In the genomic region with DNA sequence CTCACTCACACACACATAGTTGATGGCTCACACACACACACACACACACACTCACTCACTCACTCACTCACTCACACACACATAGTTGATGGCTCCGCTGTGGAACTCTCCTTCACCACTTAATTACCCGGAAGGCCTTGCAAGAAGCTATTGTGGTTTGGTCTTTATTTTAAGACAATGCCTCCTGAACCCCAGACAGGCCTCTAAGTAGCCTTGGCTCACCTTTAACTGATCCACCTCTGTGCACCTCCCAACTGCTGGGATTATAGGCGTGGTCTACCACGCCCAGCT, we compare ENCODE assay signal across 10 mouse cellular contexts. TPM values are rescaled to one million over a fixed set of nuclear protein-coding genes. Genes with fewer than 3 reads are reported as not detected.
DNase-seq lines count a peak whose midpoint lies in the region; ATAC-seq and TF ChIP-seq lines count a peak whose summit lies in the region.
"Had no signal": no experiment of that assay in that cellular context is flagged by ENCODE, and none has a peak within 500 bp of the region (broad histone marks: within the 10 kb centered on the region; RNA-seq: fewer than 3 reads in every experiment).

No protein-coding gene starts in this region.

- no peak for ATAC-seq in kidney, embryonic 14.5 days (ENCODE audit: low FRiP score, low TSS enrichment)
- ATAC-seq in midbrain, embryonic 16.5 days: no peak
- ATAC-seq in monocyte, adult 5-6 weeks (replicated peaks; ENCODE audit: insufficient number of reproducible peaks, low FRiP score, low TSS enrichment, poor library complexity, severe bottlenecking): no peak

- peak overlapping the region; percentile 98 for H3K4me2 ChIP-seq in kidney, embryonic 14.5 days (replicated peaks; ENCODE audit: low read depth, low read length)
- peak overlapping the region; percentile 99 for H3K4me2 ChIP-seq in midbrain, embryonic 16.5 days (ENCODE audit: low read length)

- H3K36me3 ChIP-seq in kidney, embryonic 14.5 days (ENCODE audit: control insufficient read depth, insufficient read depth, low read length): no peaks in the 10 kb centered on the region
- no peaks in the 10 kb centered on the region for H3K36me3 ChIP-seq in midbrain, embryonic 16.5 days (ENCODE audit: control insufficient read depth, insufficient read depth, low read length)

- no peaks in the 10 kb centered on the region for H3K9me3 ChIP-seq in kidney, embryonic 14.5 days (ENCODE audit: control insufficient read depth, low read length)
- no peaks in the 10 kb centered on the region for H3K9me3 ChIP-seq in midbrain, embryonic 16.5 days (replicated peaks; ENCODE audit: control insufficient read depth, low read length, poor library complexity, severe bottlenecking)

- peaks cover 5% of the 10 kb centered on the region for H3K4me1 ChIP-seq in kidney, embryonic 14.5 days (ENCODE audit: control insufficient read depth, insufficient read depth, low read length)
- H3K4me1 ChIP-seq in bone marrow macrophage, adult 2 months (ENCODE audit: control insufficient read depth, insufficient read depth, low read length): peaks cover 2% of the 10 kb centered on the region; the same call in 1 of the 2 replicates
- peaks cover 12% of the 10 kb centered on the region for H3K4me1 ChIP-seq in midbrain, embryonic 16.5 days (ENCODE audit: control insufficient read depth, insufficient read depth, low read length)

- TF ChIP-seq CTCF in bone marrow macrophage, adult 2 months (IDR thresholded peaks at IDR 0.05; ENCODE audit: low read depth, low read length): no peak

- 12% methylated on average over 4 of the region's 4 CpGs for WGBS in kidney, embryonic 14.5 days
- 12% methylated on average over 4 of the region's 4 CpGs for WGBS in midbrain, embryonic 16.5 days

- peak overlapping the region; percentile 61; the same call in 1 of the 2 replicates for H3K9ac ChIP-seq in kidney, embryonic 14.5 days (ENCODE audit: low read depth, low read length)
- H3K9ac ChIP-seq in midbrain, embryonic 16.5 days (ENCODE audit: low read depth, low read length): no peak overlapping the region

- no peak overlapping the region for H3K27ac ChIP-seq in kidney, embryonic 14.5 days (ENCODE audit: low read depth, low read length)
- no peak overlapping the region for H3K27ac ChIP-seq in bone marrow macrophage, adult 2 months (ENCODE audit: insufficient read depth, low read depth, low read length)
- H3K27ac ChIP-seq in midbrain, embryonic 16.5 days (ENCODE audit: low read length): no peak overlapping the region

- peaks cover 23% of the 10 kb centered on the region for H3K27me3 ChIP-seq in kidney, embryonic 14.5 days (ENCODE audit: control insufficient read depth, insufficient read depth, low read length)
- peaks cover 32% of the 10 kb centered on the region for H3K27me3 ChIP-seq in midbrain, embryonic 16.5 days (ENCODE audit: control insufficient read depth, insufficient read depth, low read depth, low read length)
- H3K27me3 ChIP-seq: Patski had no signal

- no peak for TF ChIP-seq POLR2A in bone marrow macrophage, adult 2 months (IDR thresholded peaks at IDR 0.05; ENCODE audit: borderline replicate concordance, low read depth, low read length)

- DNase-seq in kidney, postnatal 36 days: no peak
- DNase-seq in induced T-regulatory cell, adult 2 months (ENCODE audit: low read depth): peak; percentile 63
- no peak for DNase-seq in urinary bladder, postnatal 4 days (ENCODE audit: low spot score in 2 of 2)
- no peak for DNase-seq in cerebellum, adult 8-10 months
- DNase-seq: layer of hippocampus, adult 9-11 months had no signal

- H3K4me3 ChIP-seq in kidney, embryonic 14.5 days (ENCODE audit: low read length): peak overlapping the region; percentile 62
- peak overlapping the region; percentile 70 for H3K4me3 ChIP-seq in bone marrow macrophage, adult 2 months (ENCODE audit: insufficient read depth, low read length)
- peak overlapping the region; percentile 83; the same call in 1 of the 2 replicates for H3K4me3 ChIP-seq in midbrain, embryonic 16.5 days (ENCODE audit: low read depth, low read length)

RNA-seq across cellular contexts. Expression of gene Tent5c, which starts 0.8 kb away (rescaled TPM):
- polyA plus RNA-seq in kidney, embryonic 14.5 days (2014; fragmentation: Nextera tagmentation; extraction: Ambion mirVana): 1.8 and 5.7 TPM in 2 replicates
- 1.3 TPM in 2 replicates for polyA plus RNA-seq in bone marrow macrophage, adult 2 months (2012; ENCODE audit: insufficient read depth, insufficient read length, missing spikeins)
- 3.7 and 4.8 TPM in 2 replicates for polyA plus RNA-seq in midbrain, embryonic 16.5 days (2015; fragmentation: Nextera tagmentation; extraction: Ambion mirVana)
- total RNA-seq in monocyte, adult 5-6 weeks (2017): 16.9 to 63.7 TPM (median 57.7 TPM) in 3 replicates
